Mouse (Mus musculus): ENCODE measurements at regions not wholly inside any gene's neighbourhood (a gene's known extent, or its start where the extent isn't known, plus 50 kb on each side); places are given as distances from the start of the nearest gene placed in this dataset.

DNA sequence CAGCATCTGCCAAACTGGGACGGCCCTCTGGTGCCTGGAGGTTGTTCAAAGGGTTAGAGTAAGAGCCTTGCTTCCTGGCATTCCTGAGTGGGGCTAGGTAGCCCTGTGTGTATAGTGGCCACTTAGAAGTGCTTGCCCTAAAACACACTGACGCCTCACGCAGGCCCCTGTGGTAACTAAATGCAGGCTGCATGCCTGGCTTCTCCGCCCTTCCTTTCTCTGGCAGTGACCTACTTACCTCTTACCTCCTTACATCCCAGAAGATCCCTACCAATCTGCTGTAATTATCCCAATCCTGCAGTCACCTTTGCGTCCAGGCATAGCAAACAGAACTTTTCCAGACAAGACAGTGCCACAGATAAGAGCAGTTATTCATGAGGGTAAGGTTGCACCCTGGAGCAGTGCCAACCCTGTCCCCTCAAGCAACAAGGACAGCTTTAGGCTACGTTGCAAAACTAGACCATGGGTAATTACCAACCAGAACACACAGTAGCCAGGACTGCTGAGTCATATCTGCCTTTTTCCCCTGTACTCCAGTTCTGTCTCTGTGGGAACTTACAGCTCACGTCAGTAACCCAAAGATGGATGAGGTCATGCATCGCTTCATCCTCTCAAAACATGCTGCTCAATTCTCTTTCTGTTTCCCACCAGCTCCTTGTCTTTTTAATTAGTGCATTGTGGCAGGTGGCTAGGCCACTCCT is 237.6 kb upstream of the Stt3b start:
- DNase-seq (ENCODE audit: low read depth, low spot score) = no peak

DNA sequence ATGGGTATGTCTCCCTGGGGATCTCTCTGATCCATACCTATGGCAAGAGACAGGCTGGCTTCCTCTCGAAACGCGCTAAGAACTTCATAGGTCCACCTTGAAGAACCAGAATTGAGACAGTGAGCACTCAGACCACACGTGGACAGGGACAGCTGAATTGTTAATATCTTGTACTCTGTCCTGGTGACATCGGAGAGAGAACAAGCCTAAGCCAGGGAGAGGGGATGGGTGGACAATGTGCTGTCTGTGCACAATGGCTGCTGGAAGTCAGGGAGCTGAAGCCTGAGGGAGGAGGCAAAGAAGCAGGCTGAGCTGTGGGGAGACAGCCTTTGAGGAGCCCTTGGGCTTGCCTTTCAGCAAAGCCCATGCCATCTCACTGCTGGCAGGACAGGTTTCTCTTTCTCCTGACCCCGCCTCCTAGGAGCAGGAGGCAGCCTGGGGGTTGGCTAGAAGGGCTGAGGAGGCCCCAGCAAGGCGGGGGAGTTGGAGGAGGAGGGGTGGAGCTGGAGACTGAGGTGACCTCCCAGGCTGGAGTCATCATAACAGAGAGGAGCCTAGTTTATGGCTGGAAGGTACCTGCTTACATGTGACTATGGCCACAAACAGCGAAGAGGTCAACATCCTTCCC is 238.6 kb upstream of the Stt3b start:
- DNase-seq (ENCODE audit: low read depth, low spot score) = no peak

DNA sequence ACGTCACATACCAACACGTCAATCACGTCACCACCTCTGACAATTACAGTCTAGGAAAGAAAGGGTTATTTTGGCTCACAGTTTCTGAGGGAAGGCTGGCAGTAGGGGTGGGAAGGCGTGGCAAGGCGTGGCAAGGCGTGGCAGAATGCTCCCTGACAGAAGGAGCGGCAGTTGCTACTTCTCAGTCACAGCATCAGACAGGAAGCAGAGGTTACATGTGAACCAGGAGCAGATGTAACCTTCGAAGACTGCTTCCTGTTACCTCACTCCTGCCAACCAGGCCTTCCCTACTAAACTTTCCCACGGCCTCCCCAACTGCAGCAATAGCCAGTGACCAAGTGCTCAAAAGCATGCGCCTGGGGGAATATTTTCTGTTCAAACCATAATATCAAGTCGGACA is 240.9 kb upstream of the Stt3b start:
- no peak for DNase-seq (ENCODE audit: low read depth, low spot score)

DNA sequence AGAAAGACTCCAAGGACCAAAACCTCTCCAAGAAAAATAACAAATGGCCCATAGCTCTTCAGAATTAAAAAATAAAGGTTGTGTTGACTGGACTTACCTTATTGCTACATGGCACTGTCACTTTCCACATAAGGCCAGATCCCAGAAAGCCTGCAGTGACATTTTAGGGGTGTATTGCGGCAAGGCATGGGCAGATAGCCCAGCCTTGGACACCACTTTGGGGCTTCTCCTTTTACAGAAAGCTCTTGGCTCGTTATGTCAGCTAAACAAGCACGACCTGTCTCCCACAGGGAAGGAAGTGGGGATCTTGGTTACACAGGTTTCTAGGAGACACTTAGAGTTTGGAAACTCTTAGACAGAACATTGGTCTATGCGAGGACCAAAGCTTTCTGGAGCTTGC is 241.3 kb upstream of the Stt3b start:
- DNase-seq (ENCODE audit: low read depth, low spot score) = no peak

DNA sequence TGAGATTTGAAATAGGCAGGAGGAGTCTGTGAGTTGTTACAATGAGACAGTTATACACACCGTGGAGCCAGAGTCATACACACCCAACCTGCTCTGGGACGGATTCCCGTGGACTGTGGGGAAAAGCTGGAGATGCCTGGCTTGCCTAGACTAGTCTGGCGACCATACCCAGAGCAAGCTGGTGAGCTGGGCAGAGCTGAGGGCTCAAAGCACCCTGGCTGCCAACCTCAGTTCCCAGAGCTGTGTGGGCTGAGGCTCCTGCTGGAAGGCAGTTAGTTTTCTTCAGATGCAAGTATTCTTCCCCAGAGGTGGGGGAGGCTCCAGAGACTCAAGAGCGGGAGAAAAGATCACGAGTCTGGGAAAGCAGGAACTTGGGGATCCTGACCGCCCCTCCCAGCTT is 247.9 kb upstream of the Stt3b start:
- DNase-seq (ENCODE audit: low read depth, low spot score) = no peak

DNA sequence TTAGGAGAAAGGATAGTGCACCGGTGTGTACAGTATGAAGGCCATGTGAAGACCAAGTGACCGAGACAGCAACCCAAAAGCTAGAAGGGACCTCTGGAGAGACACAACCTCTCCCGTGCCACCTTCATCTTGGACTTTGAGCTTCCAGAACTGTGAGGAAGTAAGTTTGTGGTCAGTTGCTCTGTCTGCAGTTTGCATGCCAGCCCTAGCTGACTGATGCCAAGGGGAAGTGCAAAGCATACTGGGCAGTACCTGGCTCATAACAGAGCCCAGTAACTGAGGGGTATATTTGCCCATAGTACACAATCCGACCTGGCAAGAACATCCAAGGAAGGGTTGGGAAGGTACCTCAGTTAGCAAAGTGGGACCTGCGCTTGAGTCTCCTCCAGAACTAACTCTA is 249.3 kb upstream of the Stt3b start:
- DNase-seq (ENCODE audit: low read depth, low spot score) = no peak

DNA sequence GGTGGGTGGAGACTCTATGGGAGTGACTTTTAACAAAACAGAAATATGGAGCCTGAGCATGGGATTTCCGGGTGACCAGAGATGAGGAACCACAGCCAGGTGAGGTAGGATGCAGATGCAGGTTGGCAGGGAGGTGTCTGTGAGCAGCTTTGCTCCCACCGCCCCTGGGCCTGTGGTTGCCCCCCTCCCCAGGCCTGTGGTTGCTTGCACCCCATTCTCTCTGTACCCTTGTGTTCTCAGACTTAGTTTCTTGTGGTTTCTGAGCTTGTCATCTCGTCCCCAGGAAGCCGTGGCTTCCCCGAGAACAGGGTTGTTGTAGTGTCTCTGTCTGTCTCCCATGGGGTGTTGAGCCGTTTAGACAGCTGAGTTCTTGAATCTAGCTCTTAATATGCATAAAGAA is 251.0 kb upstream of the Stt3b start:
- DNase-seq (ENCODE audit: low read depth, low spot score) = no peak

DNA sequence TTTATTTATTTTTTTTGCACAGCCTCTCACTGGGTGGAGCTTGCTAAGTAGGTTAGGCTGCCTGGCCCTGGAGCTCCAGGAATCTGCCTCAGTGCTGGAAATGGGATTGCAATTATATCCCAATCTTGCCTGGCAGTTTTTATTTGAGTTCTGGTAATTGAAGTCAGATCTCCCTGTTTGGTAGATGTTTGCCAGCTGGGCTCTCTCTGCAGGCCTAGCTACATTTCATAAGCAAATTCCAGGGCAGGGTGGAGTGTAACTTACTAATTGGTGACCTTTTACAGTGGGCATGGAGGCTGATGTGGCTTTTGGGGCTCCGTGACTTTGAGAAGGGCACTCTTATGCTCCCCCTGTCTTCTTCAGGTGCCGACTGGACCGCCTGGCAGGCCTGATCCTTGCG is 252.6 kb upstream of the Stt3b start:
- DNase-seq (ENCODE audit: low read depth, low spot score) = no peak

DNA sequence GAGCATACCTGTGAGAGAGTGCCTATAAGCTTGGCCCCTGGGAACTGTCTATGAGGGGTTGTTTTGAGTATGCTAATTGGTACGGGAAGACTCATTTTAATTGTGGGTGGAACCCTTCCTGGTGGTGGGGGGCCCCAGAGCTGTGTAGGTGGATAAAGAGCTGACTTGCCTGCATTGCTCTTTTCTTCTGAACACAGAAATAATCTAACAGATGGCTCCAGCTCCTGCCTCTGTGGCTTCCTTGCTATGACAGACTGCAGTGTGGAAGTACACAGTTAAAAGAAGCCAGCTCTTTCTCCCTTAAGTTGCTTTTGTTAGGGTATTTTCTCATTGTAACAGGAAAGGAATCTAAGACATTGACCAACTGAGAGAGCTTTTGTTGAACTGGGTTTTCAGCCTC is 254.1 kb upstream of the Stt3b start:
- DNase-seq (ENCODE audit: low read depth, low spot score) = no peak

DNA sequence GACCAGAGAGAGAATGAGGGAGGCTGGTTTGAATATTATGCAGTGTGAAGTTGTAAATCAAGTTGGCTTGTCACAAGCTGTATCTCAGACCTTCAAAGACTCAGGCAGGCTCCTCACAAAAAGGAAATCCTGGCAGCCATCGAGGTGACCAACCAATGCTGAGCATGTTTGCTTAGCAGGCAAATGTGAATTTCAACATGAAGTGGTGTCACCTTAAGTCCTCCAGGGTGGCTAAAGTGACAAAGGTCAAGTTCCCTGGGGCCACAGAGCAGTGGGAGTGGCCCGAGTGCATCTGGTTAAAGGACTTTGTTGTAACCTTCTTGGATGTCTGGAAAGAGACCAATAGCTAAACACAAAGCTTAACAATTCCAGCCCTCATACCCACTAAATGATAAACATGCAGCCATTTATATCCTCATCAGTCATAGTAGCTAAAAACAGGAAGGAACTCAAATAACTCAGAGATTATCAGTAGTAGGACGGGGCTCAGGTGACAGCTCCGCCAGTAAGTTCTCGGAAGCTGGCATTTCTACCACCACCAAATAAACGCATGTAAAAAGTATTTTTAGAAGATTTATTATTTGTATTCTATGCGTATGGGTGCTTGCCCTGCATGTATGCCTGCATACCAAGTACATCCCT is 258.6 kb upstream of the Stt3b start:
- no peak for DNase-seq (ENCODE audit: low read depth, low spot score)

DNA sequence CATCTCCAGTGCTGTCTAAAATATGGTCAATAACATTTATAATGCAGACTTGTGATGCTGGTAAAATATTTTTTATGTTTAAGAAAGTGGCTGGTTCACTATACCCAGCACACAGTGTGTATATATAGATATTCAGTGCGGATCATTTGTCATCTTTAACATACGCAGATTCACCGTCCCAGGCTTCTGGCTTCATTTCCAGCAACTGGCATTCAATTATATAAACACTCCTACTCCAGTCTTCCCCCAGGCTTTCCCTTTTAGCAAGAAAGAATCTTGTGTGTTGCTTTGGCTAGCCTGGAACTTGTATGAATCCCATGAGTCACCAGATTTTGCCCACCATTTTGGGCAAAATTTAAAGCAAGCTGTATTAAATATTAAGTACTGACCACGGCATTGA is 260.8 kb upstream of the Stt3b start:
- DNase-seq (ENCODE audit: low read depth, low spot score) = no peak

DNA sequence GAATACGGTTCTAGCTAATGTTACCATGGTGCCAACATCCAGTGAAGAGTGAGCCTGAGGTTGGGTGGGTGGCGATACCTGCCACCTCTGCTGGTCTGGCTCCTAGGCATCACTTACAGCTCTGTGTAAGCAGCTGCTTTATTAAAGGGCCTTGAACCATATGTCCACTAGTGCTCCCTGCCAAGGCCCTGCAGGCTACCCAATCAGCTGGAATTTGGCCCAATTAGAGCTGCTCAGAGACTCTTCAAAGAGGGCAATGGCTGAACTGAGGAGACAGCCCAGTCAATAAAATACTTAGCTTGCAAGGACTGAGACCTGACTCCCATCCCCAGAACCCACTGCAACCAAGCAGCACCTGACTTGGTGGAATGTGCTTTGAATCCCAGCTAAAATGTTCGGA is 270.9 kb upstream of the Stt3b start:
- no peak for DNase-seq (ENCODE audit: low read depth, low spot score)

DNA sequence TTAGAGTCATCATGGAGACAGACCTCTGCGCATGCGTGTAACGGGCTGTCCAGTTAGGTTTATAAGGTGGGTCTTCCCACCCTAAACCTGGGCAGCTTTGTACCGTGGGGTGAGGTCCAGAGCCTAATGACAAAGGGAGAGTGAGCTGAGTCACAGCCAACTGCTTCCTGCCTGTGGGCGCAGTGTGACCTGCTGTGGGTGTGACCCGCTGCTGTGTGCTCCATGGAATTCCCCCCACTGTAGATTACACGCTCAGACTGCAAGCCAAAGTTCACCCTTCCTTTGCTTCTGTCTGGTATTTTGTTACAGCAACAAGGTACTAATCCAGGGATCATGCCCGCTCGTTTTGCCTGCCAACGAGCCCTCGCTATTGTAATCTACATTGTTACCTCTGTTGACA is 273.3 kb upstream of the Stt3b start:
- DNase-seq (ENCODE audit: low read depth, low spot score) = no peak

DNA sequence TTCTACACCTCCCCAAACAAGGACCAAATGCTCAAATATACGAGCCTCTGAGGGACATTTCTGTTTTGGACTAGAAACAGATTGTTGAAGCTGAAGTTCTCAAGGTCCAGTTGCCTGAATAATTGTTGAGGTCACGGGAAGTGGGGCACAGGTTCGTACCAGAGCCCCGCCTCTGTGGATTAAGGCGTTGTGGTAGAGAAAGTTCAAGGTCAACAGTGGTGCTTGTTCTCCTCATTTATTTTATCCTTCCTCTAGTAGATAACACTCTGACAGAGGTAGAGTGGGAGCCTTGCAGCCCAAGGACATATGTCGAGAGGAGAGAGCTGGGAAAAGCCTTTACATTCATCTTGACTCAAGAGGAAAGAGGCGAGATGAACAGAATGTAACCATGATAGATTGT is 274.7 kb upstream of the Stt3b start:
- no peak for DNase-seq (ENCODE audit: low read depth, low spot score)

DNA sequence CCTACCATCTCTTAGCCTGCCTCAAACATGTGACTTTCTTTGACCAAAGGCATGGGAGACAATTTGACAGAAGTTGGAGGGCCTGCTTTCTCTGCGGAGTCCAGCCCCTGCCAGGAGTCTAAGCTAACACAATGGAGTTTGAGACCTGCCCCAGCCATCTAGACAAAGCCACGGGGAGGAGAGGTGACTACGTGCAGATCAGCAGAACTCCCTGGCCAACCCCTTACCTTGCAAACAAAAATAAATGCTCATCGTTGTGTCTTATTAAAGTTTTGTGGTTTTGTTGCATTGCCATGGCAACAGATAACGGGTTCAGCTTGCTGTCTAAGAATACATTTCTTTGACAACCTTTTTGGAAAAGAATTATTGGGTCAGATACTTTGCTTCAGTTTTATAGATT is 282.2 kb upstream of the Stt3b start:
- DNase-seq (ENCODE audit: low read depth, low spot score) = no peak

DNA sequence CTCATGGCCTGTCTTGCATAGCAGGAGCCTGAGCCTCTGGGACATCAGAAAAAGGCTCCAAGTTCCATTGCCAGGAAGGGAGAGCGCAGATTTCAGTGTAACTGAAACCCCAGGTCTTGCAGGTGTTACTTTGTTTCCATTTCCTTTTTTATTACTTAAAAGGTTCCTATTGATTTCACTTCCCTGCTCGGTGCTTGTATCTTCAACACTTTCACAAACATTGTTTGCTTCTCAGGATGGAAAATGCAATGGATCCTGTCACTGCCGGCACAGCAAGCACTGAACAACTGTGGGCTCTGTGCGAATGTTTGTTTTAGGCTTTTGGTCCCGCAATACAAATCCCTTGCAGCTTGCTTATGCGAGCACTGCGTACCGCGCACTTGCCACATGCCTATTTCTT is 290.0 kb upstream of the Stt3b start:
- no peak for DNase-seq (ENCODE audit: low read depth, low spot score)

DNA sequence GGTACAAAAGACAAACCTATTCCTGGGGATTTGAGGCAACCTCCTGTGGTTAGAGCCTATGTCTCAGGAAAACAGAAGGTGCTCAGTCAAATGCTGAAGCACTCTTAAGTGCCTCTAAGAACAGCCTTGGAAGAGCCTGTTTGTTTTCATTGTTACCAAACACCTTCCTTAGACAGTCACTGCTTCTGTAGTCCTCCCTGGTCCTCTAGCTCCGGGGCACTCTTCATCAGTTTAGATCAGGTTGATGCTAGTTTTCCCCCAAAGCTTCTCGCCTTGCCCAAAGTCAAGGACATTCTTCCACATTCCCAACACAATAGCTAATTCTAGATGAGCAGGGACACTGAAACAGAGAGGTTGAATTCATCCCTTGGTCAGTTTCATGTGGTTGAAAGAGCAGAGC is 290.6 kb upstream of the Stt3b start:
- DNase-seq (ENCODE audit: low read depth, low spot score) = no peak

DNA sequence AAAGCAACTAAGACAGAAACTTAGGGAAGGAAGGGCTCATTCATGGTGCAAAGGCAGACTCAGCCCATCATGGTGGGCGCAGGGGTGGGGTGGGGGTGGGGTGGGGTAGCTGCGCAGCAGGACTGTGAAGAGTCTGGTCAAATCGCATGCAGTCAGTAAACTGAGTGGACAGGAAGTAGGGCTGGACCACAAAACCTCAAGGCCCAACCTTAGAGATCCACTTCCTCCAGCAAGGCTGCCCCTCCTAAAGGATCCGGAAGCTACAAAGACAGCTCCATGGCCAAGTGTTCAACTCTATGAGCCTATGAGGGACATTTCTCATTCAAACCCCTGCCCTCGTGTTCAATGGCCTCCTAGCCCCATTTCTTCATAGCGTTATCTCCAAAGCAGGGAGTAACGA is 292.6 kb upstream of the Stt3b start:
- DNase-seq (ENCODE audit: low read depth, low spot score) = no peak

DNA sequence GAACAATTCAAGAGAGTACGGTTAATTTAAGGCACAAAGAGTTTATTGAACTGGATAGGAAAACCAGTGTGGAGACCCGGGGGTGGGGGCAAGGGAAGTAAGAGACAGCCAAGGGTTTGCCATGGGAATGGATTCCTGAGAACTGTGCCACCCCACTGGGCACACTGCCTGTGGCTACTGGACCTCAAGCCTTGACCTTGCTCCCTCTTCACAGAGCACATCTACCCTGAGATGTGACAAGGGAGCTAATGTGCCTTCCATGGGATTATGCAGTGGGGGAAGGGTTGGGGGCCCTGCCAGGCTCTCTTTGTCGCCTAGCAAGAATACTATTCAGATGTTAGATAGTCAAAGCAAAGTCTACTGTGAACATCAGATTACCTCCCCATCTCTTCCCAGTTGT is 294.2 kb upstream of the Stt3b start:
- DNase-seq (ENCODE audit: low read depth, low spot score) = no peak

DNA sequence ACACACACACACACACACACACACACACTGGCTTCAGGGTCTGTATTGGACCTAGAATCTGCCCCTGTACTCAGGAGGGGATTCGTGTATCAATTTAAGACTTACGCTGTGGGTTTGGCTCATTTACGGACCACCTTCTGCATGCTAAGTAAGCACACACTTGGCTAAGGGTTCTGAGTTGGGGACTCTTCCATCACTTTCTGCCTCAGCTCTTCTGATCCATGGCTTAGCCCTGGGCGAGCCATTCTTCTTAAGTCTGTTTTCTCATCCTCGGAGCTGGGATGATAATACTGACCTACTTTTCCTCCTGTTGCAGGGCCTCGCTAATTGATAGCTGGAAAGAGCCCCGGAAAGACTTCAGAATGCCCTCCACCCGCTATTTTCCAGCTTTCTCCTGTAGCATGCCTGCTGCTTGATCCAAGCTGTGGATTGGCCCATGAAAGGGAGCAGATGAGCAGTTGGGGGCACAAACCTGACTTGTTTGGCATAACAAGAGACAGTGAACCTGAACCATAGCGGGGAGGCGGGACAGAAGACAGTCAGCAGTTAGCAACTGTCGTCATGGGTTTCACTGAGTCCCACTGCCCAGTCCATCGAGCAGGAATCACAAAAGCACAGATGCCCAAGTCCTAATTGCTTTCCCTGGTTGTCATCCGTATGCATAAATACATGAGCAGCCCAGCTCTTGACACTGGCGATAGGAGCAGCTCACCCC is 294.9 kb upstream of the Stt3b start:
- no peak for DNase-seq (ENCODE audit: low read depth, low spot score)

DNA sequence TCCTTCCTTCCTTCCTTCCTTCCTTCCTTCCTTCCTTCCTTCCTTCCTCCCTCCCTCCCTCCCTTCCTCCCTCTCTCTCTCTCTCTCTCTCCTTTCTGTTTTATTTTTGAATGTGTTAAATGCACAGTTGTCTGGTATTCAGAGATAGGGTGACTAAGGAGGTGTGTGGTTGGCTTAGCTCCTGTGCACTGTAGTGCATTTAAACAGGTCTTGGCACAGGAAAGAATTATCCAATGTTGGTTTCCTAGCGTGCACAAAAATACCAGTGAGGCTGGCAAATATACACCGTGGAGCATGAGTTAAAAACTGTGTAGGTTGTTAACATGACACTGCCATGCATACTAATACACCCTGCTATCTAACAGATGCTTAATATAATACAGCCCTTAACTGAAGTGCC is 297.7 kb upstream of the Stt3b start:
- DNase-seq (ENCODE audit: low read depth, low spot score) = no peak

DNA sequence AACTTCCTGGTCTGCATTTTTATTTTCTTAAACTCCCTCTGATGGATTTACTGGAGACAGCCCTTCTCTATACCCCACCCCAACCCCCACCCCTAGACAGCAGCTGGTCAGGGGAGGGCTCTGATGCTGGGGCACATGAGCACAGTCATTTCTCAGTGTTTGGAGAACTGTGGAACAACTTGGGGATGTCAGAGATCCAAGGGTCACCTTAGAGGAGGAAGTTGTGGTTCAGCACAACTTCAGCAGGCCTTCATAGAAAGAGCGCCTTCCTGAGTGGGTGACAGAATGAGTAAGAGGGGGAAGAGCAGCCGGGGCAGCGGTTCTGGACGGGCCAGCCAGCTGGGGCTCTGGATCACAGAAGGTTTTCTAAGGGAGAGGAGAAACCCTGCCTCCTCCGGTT is 298.2 kb upstream of the Stt3b start:
- no peak for DNase-seq (ENCODE audit: low read depth, low spot score)

DNA sequence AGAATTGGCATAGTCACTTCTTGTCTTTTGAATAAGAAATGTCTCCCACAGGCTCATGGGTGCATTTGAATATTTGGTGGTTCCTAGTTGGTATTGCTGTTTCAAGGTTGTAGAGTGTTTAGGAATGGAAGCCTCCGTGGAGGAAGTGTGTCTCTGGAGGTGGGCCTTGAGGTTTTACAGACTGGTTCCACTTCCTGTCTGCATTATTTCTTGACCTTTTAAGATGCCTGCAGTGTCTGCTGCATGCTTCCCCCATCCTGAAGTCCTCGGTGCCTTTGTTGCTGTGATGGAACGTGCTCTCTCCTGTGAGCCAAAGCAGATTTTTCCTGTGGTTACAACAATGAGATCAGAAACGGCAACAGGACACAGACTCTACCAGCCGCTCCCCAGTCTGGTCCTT is 299.4 kb upstream of the Gadl1 start:
- no peak for DNase-seq (ENCODE audit: low read depth, low spot score)

Measured in c-Kit-negative CD71-positive TER-119-positive erythroid progenitor cells, embryonic 14.5 days (primary cell).